Mouse (Mus musculus) lung, embryonic 16.5 days (tissue): Measurements from ENCODE around the gene Gcnt2. TPM values are rescaled to one million over a fixed set of nuclear protein-coding genes. Genes with fewer than 3 reads are reported as not detected.
A peak's percentile ranks its signal among the peaks of the same experiment; 100 is the strongest.

Experiments
- ATAC-seq: fragments of 200-750 bp; cut with Nextera tagmentation; 2 replicates; pipeline ENCODE4 v1.8.0; 2017; ENCODE audit warnings: low read depth, mild to moderate bottlenecking, moderate library complexity
- H3K27ac ChIP-seq: fragments of 300-500 bp; sonication (generic); 2 replicates; pipeline ENCODE4 v1.5.1; 2014; ENCODE audit warnings: mild to moderate bottlenecking, control low read depth, low read length
- H3K27me3 ChIP-seq: fragments of 300-500 bp; sonication (generic); 2 replicates; pipeline ENCODE4 v1.6.1; 2014; ENCODE audit warnings: low read depth, low read length, mixed read lengths; ENCODE audit not compliant: control insufficient read depth, insufficient read depth
- H3K36me3 ChIP-seq: fragments of 300-500 bp; sonication (generic); 2 replicates; pipeline ENCODE4 v1.6.1; 2014; ENCODE audit warnings: low read length; ENCODE audit not compliant: control insufficient read depth, insufficient read depth
- H3K4me1 ChIP-seq: fragments of 300-500 bp; sonication (generic); replicated peaks from 2 replicates; pipeline ENCODE4 v1.6.1; 2014; ENCODE audit warnings: low read length, mixed read lengths; ENCODE audit not compliant: control insufficient read depth, insufficient read depth
- H3K4me2 ChIP-seq: fragments of 300-500 bp; sonication (generic); 2 replicates; pipeline ENCODE4 v1.6.1; 2014; ENCODE audit warnings: low read depth, low read length, control low read depth
- H3K4me3 ChIP-seq: fragments of 300-500 bp; sonication (generic); 2 replicates; pipeline ENCODE4 v1.5.1; 2014; ENCODE audit warnings: mild to moderate bottlenecking, low read length, control low read depth
- H3K9ac ChIP-seq: fragments of 300-500 bp; sonication (generic); 2 replicates; pipeline ENCODE4 v1.6.1; 2014; ENCODE audit warnings: low read length, control low read depth
- H3K9me3 ChIP-seq: fragments of 300-500 bp; sonication (generic); 2 replicates; pipeline ENCODE4 v1.6.1; 2016; ENCODE audit warnings: low read length; ENCODE audit not compliant: control insufficient read depth
- WGBS: fragments of 180-500 bp; shearing (Covaris S2); extraction: QIAGEN DNeasy Blood & Tissue Kit; methylation state at CpG from one replicate; pipeline ENCODE4 v1.1.7; 2014; 5-methylcytosine and 5-hydroxymethylcytosine counted together
- polyA plus RNA-seq: library from polyadenylated mRNA; unstranded; fragments of >200 nt; fragmentation: Nextera tagmentation; extraction: Ambion mirVana; gene quantifications from 2 replicates; pipeline ENCODE4 v1.2.1, GENCODE M21; 2015

The Gcnt2 gene
- polyA plus RNA-seq, 1 experiment from 2014 or later: 4.5 TPM

DNA sequence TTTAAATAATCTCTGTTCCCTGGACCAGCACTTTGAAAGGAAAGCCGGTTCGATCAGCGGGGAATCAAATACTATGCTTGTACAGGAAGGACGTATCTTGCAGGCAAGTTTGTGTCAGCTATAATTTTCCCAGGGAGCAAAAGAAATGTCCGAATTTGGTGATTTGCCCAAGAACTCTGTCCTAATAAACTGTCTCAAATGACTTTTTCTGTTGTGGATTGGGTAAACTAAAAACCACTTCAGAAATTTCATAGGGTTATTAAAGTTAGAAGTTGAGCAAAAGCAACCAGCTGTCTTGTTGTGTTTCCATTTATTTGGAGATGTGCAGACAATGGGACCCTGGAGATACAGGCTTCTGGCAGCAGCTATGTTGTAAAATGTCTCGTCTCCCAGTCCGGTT, 47.7 kb downstream of the Gcnt2 start:
- no peak for ATAC-seq
- Histone ChIP-seq H3K9ac (no peak overlapping the region), H3K4me3 (no peak overlapping the region), H3K27me3 (no peaks in the 10 kb centered on the region), H3K9me3 (no peaks in the 10 kb centered on the region), H3K27ac (0 out of 2 replicates have a peak overlapping the region, but pooled peaks have one; percentile 15), H3K4me2 (no peak overlapping the region), H3K4me1 (no peaks in the 10 kb centered on the region; the same call in 1 of the 2 replicates), H3K36me3 (no peaks in the 10 kb centered on the region)
- WGBS: 66% methylated on average over 7 of the region's 7 CpGs

DNA sequence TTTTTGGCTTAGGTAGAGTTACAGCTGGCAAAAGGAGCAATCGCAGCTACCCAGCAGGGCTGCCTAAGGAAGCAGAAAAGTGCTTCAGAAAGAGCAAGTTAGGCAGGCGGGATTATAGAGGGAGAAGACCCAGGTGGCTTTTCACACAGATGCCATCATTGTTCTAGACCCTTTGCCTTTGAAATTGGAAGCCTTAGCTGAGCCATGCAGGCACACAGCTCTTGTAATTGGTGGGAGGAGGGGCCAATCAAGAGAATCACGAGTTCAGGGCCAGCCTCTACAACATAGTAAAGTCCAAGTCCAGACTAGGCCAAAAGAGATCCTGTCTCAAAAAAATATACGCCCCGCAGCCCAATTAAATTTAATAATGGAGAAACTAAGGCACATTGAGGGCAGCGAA, 48.5 kb downstream of the Gcnt2 start:
- Histone ChIP-seq H3K9me3 (no peaks in the 10 kb centered on the region), H3K4me3 (no peak overlapping the region), H3K9ac (no peak overlapping the region), H3K36me3 (no peaks in the 10 kb centered on the region), H3K4me1 (no peaks in the 10 kb centered on the region), H3K27ac (no peak overlapping the region), H3K4me2 (no peak overlapping the region), H3K27me3 (no peaks in the 10 kb centered on the region)
- no peak for ATAC-seq
- 64% methylated on average over 6 of the region's 6 CpGs for WGBS

- 73% methylated on average over 8 of the region's 8 CpGs for WGBS
- Histone ChIP-seq H3K27ac (no peak overlapping the region), H3K9me3 (no peaks in the 10 kb centered on the region), H3K36me3 (no peaks in the 10 kb centered on the region), H3K4me2 (no peak overlapping the region), H3K27me3 (no peaks in the 10 kb centered on the region), H3K4me3 (no peak overlapping the region), H3K9ac (no peak overlapping the region), H3K4me1 (0 out of 2 replicates have a peak, but pooled peaks cover 3% of the 10 kb centered on the region)
- ATAC-seq: no peak
These were observed 49.5 kb downstream of the Gcnt2 start for GRCm38 (mm10) chr13:40909060-40909459.

DNA sequence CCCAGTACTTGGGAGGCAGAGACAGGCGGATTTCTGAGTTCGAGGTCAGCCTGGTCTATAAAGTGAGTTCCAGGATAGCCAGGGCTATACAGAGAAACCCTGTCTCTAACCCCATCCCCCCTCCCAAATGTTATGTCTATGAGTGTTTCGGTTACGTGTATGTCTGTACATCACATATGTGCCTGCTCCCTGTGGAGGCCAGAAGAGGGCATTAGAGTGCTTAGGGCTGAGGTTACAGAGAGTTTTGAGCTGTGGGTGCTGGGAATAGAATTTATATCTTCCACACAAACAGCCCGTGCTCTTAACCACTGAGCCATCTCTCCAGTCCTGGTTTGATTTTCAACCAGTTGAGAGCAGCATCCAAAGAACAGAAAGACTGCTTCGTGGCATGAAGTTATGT, 50.5 kb downstream of the Gcnt2 start:
- no peak for ATAC-seq
- Histone ChIP-seq H3K4me3 (no peak overlapping the region), H3K27ac (no peak overlapping the region), H3K36me3 (no peaks in the 10 kb centered on the region), H3K9me3 (no peaks in the 10 kb centered on the region), H3K4me1 (0 out of 2 replicates have a peak, but pooled peaks cover 3% of the 10 kb centered on the region), H3K9ac (no peak overlapping the region), H3K4me2 (no peak overlapping the region), H3K27me3 (no peaks in the 10 kb centered on the region)
- WGBS: 89% methylated on average over 6 of the region's 6 CpGs

GRCm38 (mm10) chr13:40911951-40912350, 52.4 kb downstream of the Gcnt2 start:
- H3K9me3 ChIP-seq: no peaks in the 10 kb centered on the region
- H3K9ac ChIP-seq: no peak overlapping the region
- H3K27me3 ChIP-seq: no peaks in the 10 kb centered on the region
- H3K36me3 ChIP-seq: no peaks in the 10 kb centered on the region
- no peak overlapping the region for H3K27ac ChIP-seq
- WGBS: 79% methylated on average over 6 of the region's 6 CpGs
- no peak overlapping the region for H3K4me3 ChIP-seq
- no peak overlapping the region for H3K4me2 ChIP-seq
- ATAC-seq: no peak
- H3K4me1 ChIP-seq: peaks cover 9% of the 10 kb centered on the region; the same call in 1 of the 2 replicates

- no peak for ATAC-seq
- H3K9ac ChIP-seq: no peak overlapping the region
- H3K27ac ChIP-seq: no peak overlapping the region
- no peak overlapping the region for H3K4me3 ChIP-seq
- H3K4me1 ChIP-seq: peaks cover 16% of the 10 kb centered on the region
- H3K4me2 ChIP-seq: no peak overlapping the region
- H3K36me3 ChIP-seq: no peaks in the 10 kb centered on the region
- WGBS: 77% methylated on average over 14 of the region's 14 CpGs
- no peaks in the 10 kb centered on the region; the same call in 1 of the 2 replicates for H3K27me3 ChIP-seq
- H3K9me3 ChIP-seq: no peaks in the 10 kb centered on the region
These were observed 54.0 kb downstream of the Gcnt2 start for GRCm38 (mm10) chr13:40913395-40914018.

DNA sequence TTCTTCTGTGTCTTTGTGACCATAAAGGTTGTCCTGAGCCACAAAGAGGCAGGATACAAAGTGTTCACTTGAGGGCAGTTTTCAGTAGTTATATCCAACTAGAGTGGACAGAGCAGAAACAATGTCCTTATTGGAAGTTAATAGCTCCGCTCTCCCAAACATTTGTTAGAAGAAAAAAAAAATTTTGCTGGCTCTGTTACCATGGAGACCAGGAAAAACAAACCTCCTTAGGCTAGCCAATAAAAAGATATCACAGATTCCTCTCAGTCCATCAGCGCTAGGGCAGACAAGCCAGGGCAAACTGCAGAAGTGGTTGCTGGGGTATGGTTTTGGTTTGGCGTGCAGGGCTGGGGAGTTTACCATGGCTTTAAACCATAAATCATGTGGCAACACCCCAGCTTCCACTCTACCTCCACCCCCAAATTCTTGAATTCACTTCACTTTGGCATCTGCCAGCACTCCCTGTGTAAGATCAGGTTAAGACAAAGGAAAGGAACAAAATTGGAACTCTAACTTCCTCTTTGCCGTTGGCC, 54.6 kb downstream of the Gcnt2 start:
- 41% methylated on average over 4 of the region's 4 CpGs for WGBS
- no peaks in the 10 kb centered on the region for H3K9me3 ChIP-seq
- no peaks in the 10 kb centered on the region for H3K36me3 ChIP-seq
- no peak overlapping the region for H3K4me2 ChIP-seq
- H3K4me3 ChIP-seq: no peak overlapping the region
- peaks cover 3% of the 10 kb centered on the region; the same call in 1 of the 2 replicates for H3K27me3 ChIP-seq
- H3K4me1 ChIP-seq: peaks cover 16% of the 10 kb centered on the region
- ATAC-seq: no peak
- H3K27ac ChIP-seq: no peak overlapping the region
- no peak overlapping the region for H3K9ac ChIP-seq

DNA sequence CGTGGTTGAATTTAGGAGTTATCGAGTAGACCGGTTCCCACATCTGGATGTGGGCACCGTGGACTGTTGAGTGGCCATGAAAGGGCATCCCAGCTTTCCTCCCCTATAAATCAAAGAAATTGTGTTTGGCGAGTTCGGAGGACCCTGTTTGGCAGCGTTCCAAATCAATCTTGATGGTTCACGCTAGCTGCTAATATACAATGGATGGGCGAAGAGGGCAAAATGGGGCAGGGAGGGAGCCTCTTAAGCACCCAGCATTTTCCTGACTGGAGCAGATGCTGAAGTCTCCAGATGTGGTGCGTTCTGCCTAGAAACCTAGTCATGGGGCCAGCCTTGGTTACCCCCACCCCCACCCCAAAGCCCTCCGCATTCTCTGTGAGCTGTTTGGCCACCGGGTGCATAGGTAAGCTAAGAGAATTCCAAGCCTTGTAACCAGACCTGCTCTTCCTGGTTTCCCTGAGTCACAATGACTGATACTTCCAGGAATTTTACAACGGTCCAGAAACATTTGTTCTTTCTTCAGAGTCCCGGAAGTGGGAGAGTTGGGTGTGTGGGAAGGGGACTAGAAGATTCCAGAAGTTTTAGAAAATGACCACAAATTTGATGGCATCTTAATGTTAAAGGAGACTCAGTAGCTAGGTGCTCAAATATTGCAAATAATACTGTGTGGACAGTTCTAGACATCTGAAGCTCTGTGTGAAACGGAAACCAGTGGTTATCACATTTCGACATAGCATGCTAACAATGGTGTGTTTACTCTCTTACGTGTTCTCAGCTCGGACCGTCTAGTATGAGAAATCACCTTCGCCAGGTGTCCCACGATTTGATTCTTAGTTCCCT, 57.0 kb downstream of the Gcnt2 start:
- peak overlapping the region; percentile 67; the same call in 1 of the 2 replicates for H3K9ac ChIP-seq
- ATAC-seq: no peak
- 5% methylated on average over 21 of the region's 21 CpGs for WGBS
- no peaks in the 10 kb centered on the region for H3K9me3 ChIP-seq
- H3K4me1 ChIP-seq: peaks cover 21% of the 10 kb centered on the region
- H3K4me3 ChIP-seq: peak overlapping the region; percentile 61
- peak overlapping the region; percentile 98 for H3K4me2 ChIP-seq
- H3K36me3 ChIP-seq: no peaks in the 10 kb centered on the region
- no peak overlapping the region for H3K27ac ChIP-seq
- peaks cover 3% of the 10 kb centered on the region; the same call in 1 of the 2 replicates for H3K27me3 ChIP-seq
